Mouse (Mus musculus) right cerebral cortex, postnatal 10 days (tissue): ENCODE data around the gene Prss22.
"Not testable (repeated sequence)": the region's sequence is repeated elsewhere in the genome, so short reads cannot be mapped to it uniquely, and the experiment has no call there.

Experiments used
- DNase-seq, 2 experiments: peaks; one replicate each; pipeline ENCODE4 v3.0.0; 2021; ENCODE audit warnings: low spot score in 2 of 2

Gene Prss22

DNA sequence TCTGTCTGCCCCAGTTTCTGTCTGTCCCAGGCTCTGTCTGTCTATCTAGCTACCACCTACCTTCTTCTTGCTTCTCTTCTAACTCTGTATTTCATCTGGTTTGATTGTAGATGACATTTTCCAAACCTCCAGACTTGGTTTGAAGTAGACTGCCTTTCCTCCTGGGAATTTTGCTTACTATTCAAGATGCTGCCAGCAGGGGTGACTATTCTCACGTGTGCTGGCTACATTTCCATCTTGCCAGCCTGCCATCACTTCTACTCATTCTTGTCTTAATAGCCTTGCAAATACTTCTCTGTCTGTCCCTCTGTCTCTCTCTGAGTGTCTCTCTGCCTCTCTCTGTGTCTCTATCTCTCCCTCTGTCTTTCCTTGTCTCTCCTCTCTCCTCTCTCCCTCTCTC is 2.5 kb downstream of the Prss22 start:
- no peak for DNase-seq

DNA sequence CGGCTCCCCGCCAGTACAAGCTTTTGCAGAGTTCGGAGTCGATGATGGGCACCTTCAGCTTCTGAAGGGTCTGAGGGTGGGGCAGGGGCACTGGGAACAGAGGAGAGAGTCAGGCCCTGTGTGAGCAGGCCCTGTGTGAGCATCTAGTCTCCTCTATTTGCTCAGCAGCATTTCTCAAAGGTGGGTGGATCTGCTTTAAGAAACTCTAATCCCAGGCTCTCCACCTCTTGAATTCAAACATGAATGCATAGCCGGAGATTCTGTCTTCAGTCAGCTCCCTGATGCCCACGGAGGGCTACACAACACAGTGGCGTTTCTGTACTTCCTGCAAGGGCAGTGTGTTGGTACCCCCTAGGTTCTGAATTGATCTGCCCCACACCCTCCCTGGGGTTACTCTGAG is 3.2 kb downstream of the Prss22 start:
- DNase-seq, result no peak

DNA sequence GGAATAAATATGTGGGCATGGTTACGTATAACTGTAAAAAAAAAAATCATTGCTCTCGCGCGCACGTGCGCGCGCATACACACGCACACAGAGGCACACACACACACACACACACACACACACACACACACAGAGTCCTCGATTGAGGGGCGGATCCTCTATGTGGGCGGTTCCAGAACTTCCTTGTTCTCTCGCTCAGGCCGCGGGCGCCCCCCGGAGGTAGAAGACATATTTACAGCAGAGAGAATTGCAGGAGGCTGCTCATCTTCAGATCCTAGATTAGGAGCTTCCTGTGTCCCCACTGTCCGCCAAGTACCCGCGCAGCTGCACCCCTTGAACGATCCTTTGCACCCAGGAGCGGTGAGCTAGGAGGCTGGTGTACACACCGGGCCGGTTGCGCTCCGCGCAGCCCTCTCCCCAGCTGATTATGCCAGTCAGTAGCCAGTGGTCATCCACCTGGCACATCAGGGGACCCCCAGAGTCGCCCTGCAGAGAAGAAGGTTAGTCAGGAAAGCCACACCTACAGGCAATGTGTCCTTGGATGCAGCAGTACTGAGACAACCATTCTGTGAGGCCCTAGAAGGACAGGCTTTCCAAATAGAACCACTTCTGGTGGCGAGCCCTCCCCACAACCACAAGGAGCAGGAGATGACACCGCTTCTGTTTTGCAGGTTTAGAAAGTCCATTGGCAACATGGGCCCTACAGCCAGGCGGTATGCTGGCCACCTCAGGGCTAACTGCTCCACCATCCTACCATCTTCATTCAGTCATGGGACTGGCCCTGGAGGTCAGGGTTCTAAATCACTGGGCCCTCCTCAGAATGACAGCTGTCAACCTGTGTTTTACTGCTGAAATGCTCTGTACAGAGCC is 4.1 kb downstream of the Prss22 start:
- DNase-seq, result peak; percentile 95 to 96

DNA sequence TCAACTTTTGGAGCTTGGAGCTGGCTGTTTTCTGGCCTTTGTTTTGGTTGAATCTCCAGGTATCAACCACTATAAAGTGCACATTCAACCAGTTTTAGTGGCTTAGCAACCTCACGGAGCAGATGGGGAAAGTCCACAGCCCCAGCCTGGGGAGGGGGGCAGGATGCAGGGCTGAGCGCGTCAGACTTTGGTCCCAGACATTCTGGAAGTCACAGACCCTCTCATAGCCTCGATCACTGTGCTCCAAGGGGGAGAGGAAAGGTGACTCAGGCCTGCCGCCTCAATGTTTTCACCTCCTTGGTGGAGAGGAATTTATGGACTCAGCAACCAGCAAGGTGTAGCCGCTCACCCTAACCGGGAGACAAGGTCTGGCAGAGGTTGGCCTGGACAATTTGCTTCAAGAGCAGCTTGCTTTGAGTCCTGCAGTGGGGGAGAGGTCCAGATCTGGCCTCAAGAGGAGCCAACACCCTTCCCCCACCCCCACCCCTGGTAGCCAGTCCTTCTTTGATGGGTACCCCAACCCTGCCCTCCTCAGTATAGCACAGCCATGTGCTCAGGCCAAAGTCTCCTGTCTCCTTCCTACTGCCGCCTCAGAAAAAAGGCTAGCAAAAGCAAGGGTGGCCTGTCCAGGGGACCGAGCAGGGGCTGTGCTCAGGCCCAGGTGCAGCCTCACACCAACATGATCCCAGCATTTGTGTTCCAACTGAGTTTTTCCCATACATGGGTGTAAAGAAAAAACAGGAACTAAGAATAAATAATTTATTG is 4.9 kb downstream of the Prss22 start:
- no peak for DNase-seq

DNA sequence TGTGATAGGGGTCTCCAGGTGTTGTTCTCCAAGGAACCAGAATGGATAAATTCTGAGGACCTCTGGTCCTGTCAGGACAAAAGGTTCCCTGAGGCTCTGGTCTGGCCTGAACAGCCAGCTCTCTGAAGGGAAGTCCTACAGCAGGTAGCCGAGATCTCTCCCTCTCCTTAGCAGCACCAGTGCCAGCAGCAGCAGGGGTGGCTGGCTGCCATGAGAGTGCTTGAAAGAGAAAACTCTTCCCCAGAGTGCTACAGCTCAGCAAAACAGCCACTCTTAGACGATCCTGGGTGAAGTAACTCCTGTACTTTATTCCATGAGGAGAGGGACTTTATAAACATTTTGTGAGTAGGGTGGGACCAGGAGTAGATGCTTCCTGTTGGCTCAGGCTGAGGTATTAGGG is 8.1 kb downstream of the Prss22 start:
- peak; percentile 46 to 52 for DNase-seq

DNA sequence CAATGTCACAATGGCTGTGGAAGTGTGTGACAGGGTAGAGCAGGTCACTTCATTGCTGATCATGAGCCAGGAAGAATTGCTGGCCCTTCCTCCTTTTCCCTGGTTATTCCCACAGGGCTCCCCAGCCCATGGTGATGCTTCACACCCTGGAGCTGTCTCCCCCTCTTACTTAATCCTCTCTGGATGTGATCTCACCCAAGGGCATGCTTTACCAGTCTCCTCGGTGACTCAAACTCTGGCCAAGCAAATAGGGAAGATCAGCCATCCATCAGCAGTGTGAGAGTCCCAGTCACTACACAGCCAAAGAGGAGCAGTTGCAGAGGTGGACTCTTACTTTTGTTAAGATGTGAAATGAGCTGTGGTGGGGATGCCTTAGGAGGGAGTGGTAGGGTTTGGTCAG is 12.9 kb downstream of the Prss22 start:
- no peak for DNase-seq

DNA sequence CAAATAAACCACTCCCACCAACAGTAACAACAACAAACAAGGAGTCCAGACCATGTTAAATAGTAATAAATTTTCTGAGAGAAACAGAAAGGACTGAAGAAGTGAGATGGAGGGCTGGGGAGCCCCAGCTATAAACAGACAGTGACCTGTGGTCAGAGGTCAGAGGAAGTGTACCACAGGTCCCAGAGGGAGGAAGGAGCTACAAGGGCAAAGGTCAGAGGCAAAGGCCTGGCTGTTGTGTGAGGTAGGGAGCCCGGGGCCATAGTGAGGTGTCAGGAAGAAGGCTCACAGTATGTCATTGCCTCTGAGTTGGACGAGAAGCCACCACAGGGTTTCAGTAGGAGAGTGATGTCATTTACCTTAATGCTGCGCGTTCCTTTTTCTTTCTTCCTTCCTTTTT is 15.0 kb downstream of the Prss22 start:
- no peak for DNase-seq

DNA sequence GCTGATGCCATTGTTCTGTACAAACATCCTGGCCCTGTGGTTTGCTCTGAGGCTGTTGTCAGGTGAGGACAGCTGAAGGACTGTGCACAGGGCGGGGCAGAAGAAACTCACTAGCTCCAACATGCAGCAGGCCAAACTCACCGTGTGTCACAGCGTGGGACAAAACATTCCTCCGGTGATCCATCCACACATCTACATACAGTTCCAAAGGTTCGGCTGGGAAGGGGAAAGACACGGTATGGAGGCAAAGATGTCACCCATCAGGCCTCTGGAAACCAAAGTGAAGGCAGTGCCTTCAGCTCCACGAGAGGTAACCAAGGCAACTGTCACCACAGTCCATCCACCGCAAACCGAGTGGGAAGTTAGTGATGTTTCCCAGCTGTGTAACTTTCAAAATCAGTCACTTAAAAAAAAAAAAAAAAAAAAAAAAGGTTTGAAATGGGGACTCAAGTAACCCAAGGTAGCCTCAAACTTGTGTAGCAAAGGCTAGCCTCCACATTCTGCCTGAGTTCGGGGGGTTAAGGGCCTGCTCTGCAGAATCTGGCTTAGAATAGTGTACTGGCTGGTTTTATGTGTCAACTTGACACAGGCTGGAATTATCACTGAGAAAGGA is 17.5 kb downstream of the Prss22 start, which contains the start of gene Prss30:
Prss30 (minus strand) TSS at position 270 of the 613 bp plus-strand sequence.
- no peak for DNase-seq

DNA sequence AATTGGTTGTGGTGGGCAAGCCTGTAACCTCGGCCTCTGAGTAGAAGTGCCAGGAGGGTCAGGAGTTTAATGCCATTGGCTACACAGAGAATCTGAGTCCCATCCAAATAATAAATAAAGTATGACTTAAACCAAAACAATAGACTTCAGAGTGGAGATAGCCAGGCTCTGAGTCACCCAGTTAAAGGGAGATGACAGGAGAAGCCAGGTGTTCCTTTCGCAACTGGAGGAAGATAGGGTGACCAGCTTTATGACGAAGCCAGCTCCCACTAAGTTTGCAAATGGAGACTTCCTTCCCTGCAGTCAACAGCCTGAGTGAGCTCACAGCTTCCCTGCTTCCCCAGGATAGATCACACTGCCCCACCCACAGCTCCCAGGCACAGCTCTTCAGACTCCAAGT is 18.4 kb downstream of the Prss22 start:
- DNase-seq, result no peak

DNA sequence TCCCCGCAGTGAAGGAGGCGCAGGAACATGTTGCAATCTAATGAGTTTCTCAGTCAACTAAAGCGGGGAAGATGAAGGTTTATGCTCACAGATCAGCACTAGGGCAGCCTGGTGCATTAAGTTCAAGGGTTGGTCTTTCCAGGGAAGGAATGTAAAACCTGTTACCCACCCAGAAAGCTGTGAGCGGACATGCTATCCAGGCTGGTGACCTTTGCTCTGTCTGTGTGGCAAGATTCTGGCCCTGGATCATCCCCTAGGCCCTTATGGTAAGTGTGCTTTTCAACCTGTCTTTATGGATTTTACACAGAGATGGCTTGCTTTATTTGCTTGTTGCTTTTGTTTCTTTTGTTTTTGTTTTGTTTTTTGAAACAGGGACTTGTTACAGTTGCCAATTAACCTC is 21.2 kb downstream of the Prss22 start:
- no peak for DNase-seq

DNA sequence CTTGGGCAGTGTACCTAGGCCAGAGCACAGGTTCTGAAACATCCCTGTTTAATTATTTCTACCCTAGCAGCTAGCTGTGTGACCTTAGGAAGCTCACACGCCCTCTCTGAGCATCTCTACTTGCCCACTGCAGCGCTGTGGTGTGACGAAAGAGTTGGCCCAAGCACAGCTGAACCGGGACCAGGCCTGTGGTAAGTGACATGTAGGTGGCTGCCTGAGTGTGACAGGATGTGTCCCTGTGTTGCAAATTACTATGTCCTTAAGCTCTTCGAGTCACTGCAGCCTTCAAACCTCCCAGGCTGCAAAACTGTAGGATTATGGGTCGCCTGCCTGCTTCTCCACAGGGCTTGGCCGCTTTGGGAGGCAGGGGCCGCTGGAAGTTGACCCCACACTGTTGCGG is 26.6 kb downstream of the Prss22 start:
- DNase-seq, result no peak

DNA sequence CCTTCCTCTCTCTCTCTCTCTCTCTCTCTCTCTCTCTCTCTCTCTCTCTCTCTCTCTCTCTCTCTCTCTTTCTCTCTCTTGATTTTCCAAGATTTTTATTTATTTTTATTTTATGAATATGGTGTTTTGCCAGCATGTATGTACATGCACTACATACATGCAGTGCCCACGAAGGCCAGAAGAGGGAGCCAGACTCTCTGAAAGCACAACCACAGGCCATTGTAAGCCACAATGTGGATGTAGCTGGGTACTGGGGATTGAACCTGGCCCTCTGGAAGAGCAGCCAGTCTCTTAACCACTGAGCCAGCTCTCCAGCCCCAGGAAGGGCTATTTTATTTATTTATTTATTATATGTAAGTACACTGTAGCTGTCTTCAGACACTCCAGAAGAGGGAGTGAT is 28.7 kb downstream of the Prss22 start:
- peak; percentile 73 to 83 for DNase-seq

DNA sequence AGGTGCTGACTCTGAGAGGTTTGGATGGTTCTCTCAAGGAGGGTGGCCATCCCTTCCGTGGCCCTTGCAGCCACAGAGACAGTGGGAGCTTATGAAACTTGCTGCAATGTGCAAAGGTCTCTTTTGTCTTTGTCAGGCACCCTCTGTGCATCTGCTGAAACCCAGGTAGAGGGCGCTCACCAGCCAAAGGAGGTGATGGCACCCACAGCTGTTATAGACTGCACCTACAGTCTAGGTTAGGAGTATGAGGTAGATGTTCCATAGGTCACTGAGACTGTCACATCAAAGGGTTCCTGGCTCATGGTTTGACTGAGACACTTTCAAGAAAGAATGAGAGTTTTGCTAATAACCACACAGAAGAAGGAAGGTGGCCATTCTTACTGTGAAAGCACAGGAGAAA is 29.1 kb downstream of the Prss22 start:
- no peak for DNase-seq

DNA sequence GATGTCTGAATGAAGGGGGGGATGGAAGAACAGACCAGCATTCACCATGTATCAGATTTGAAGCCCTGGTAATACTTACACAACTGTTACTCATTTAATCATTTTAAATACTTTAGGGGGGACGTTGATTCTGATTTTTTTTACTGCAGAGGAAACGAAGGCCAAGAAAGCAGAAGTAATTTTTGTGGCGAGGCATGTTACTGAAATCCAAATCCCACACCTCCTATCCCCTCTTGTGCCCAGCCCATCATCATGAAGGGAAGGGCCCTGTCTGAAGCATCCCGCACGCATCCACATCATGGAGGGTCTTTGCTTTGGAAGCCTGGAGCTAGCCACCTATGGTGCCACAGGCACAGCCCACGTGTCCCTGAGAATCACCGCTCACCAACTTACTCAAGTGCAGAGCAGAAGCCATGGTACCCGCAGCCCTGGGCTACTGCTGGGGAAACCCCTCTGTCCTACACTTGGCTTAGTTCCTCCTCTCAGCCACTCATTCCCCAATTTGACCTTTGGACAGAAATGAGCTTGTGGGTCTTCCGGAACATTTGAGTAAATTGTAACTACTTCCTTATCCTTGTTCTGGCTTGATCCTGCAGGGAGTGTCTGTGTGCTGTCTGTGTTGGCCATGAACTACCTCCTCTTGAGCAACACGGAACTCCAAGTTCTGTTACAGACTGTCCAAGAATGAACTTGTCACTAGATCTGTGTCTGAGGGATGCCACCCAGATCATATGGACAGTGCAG is 31.1 kb downstream of the Prss22 start:
- DNase-seq, result no peak

DNA sequence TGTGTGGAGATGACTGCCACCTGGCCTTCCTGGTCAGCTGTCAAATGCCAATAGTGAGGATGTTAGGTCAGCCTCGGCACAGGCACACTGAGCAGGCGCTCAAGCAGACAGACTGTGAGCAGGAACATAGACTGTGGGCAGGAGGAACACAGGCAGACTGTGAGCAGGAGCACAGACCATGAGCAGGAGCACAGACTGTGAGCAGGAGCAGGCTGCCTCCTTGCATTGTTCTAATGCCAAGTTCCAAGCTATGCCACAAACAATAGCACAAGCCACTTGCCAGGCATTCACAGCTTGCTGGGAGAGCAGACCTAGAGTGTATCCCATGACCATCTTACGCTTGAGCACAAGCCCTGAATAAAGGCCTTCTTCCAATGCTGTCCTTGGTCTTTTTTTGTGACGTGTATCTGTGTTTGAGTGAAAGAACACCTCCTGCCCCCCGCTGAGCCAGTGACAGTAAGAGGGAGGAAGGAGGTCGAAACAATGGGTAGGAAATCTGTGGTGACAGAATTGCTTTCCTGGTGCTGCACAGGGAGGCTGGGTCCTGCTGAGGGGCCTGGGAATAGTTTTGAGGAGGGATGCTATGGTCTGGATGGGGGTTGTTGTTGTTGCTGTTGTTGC is 32.0 kb downstream of the Prss22 start:
- DNase-seq, result no peak

DNA sequence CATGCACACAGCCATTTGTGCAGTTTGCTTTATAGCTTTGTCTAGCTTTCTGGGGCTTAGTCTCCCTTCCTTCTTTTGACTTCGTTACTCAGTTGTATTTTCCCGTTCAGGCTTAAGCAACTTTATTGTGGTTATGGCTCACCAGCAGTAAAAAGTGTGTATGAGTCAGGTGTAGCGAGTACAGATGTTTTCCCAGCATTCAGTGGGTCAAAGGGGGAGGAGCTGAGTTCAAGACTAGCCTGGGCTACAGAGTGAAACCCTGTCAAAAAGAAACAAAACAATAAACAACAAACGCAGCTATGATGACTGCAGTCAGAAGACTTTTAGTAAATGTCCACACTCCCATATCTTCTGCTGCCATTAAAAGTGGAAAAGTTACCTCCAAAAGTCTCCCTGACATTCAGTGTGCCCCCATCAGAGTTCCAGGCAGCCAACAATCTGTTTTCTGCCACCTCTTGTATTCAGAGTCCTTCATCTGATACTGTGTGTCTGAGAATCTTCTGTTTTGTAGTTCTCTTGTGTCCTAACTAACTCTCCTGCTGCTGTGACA is 36.3 kb downstream of the Prss22 start:
- DNase-seq, result no peak

DNA sequence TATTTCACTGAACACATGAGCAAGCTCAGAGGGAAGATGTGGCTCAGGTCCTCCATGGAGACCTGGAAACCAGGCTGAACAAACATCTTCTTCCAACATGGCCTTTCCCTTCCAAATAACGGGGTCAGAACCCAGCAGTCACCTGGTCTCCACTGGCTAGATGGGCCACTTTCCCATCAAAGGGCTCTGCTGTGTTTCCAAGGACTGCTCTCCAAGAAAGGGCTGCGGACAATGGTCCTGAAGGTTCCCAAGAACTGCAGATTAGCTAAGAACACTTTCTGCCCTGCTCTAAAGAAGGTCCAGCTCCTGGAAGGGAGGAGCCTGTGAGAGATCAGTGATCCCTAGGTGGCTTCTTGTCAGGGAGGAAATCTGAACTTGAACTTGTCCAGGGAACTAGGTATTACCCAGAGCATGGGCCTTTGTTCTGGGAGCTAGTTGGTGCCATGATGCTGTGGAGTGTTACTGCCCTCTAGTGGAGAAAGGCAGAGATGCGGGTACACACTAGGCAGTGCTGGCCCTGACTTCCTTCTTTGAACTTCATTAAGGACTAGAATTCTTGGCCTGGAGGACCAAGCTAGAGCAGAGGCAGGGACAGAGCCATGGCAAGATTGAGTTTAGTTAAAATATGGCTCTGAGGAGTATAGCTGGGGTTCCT is 37.7 kb downstream of the Prss22 start:
- peak; percentile 85 to 87 for DNase-seq

DNA sequence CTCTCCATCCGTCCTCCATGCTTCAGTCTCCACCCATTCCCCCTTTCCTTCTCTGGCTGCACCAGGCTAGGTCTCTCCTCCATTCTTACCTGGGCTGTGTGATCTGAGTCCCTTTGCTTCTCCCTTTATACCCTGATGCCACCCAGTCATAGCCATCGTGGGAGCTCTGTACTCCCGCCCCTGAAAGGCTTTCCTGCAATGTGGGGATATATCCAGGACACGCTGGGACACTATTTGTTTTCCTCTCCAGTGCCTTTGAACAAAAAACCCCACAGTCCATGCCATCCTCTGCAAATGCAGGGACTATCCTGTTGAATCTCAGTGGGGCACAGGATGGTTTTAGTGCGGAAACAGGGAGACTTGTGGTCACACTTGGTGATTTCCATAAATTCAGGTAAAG is 42.7 kb downstream of the Prss22 start, which contains the start of gene Sbpl:
Sbpl (minus strand) TSS at position 101 of the 400 bp plus-strand sequence.
- DNase-seq, result no peak

DNA sequence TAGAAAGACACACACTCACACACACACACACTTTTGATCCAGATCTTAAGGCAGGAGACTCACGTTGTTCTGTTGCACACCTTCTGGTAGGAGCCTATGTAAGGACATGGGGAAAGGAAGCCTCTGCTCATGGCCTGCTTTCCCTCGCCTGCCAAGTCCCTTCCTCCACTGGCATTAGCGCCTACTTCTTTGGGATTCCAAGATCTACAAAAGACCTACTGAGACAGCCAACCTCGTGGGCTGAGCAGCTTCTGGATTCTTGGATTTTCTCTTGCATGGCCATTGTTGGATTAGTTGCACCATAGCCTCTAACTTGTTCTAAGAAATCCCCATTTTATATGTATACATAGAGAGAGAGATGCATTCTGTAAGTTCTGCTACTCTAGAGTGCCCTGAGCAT is 47.1 kb downstream of the Prss22 start:
- DNase-seq, result not testable (repeated sequence)

DNA sequence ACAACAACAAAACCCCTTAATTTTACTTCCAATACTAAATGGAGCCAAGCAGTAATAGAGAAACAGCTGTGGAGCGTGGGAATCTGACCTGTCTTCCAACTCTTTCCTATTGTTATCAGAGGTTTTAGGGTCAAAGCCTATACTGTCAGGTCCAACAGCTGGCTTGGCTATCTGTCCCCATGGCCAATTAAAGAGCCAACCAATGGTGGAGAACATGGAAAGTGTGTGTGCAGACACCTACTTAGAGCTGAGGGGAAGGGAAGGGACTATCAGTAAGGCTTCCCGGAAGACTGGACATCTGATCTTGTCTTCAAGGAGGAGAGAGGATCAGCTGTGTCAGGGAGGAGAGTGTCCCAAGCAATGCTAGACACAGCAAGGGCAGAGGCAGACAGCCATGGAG is 48.8 kb downstream of the Prss22 start:
- no peak for DNase-seq
